Mouse (Mus musculus) liver, postnatal 0 days (tissue): ENCODE data around the gene Cdc14a.

Source experiments
- CTCF ChIP-seq: sonication (generic); IDR thresholded peaks from 2 replicates; pipeline ENCODE4 v1.5.1; 2016; ENCODE audit warnings: antibody characterized with exemption, low read depth
- EP300 ChIP-seq: IDR thresholded peaks from 2 replicates; pipeline ENCODE4 v1.6.1; 2016; ENCODE audit warnings: antibody characterized with exemption, low read depth, mild to moderate bottlenecking

GRCm38 (mm10) chr3:116251481-116252254 is 172.2 kb downstream of the Cdc14a start:
- TF ChIP-seq CTCF (no peak), EP300 (no peak)
